Mouse (Mus musculus) WW6 (cell line): ENCODE data around the gene Chpt1.
"Not testable (repeated sequence)": the region's sequence is repeated elsewhere in the genome, so short reads cannot be mapped to it uniquely, and the experiment has no call there.

Experiments used
- DNase-seq: peaks from one replicate; pipeline ENCODE4 v3.0.0-alpha.2; 2013; ENCODE audit warnings: low read depth, low spot score

Gene Chpt1

DNA sequence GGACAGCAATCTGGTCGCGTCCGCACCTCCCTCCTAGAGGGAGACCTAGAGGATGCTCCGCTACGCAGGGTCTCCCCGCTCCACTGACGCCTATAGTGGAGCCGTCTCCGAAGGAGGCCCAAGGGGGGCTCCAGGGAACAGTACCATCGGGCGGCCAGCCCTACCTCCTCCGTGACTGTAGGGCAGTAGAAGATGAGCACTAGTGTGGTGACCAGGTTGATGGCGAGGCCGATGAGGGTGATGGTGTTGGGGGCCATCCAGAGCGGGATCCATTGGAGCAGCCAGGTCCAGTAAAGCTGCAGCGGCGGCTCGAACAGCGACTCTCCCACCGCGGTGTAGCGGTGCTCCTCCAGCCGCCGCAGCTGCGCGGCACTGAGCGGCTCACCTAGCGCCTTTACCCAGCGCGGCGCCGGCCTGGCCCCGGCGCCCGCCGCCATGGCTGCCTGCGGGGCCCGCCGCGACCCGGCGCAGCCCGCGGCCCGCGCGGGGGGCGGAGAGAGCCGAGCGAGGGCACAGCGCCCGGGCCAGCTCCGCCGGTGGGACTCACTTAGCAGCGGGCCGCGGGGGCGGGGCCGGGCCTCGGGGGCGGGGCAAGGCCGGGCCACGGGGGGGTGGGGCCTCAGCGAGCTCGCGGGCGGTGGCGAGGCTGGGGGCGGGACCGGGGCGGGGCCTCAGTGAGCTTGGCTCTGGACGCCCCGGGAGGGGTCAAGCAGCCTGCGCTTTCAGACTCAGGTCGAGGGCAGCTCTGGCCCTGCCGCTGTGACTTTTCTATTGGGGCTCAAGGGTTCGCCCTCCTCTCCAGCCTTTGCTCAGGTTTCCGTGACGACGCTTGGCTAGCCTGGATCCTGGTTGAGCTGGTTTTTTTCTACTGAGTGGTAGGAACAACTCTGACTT lies at the start of gene Chpt1:
Gene Chpt1 (minus strand): TSS at position 653 of the 894 bp plus-strand sequence.
- no peak for DNase-seq

DNA sequence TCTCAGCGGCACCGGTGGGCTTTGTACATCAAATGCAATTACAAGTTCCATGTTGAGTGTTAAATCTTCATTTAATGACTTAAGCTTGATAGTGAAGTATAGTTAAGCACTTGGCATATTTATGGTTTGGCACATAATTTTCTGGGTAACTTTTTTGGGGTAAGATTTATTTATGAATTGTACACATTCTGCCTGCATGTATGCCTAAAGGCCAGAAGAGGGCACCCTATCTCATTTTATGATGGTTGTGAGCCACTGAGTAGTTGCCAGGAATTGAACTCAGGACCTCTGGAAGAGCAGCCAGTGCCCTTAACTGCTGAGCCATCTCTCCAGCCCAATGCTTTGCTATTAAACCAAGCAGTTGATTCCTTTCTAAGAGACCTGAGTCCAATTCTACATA lies 48.9 kb upstream of the Chpt1 start:
- no peak for DNase-seq

DNA sequence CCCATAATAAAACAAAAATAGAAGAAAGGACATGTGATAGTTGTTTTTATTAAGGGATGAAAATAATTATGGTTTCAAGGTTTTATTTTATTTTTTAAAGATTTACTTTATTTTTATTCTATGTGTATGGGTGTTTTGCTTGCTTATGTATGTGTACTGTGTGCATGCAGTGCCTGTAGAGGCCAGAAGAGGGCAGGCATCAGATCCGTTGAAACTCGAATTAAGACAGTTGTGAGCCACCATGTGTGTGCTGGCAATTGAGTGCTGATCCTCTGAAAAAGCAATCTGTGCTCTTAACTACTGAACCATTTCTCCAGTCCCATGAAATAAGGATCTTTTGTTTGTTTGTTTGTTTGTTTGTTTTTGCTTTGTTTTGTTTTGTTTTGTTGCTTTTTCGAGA lies 46.4 kb upstream of the Chpt1 start:
- DNase-seq, result peak; percentile 24

DNA sequence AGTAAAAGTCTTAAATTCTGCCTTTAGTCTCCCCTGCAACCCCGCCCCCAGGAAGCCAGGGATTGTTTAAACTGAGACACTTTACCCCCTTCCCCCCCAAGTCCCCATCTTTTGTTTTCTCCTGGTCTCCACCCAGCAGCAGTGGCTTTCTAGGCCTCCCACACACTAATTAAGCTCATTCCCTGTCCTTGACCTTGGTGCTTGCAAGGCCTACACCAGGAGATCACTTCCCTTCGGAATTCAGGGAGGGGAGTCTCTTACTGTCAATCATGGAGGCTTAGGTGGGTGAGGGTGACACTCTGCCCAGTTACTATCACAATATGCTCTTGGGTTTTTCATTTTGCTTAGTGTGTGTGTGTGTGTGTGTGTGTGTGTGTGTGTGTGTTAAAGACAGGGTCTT lies 43.8 kb upstream of the Chpt1 start:
- peak; percentile 73 for DNase-seq

DNA sequence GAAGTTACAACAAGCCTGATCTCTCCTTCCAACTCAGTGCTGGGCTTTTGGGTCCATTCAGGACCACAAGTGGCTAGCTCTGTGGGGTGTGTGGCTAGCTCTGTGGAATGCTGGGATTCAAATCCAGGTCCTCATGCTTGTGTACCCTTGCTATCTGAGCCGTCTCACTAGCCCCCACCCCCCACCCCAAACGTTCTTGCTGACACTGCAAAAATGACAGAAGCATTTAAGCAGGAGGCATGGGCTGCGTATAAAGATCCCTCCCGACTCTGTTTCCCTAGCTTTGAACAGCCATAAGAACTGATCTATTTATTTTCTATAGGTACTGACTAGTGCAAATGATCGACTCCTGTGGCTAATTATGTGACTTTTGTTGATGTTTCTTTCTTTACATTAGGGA lies 26.8 kb upstream of the Chpt1 start:
- no peak for DNase-seq

DNA sequence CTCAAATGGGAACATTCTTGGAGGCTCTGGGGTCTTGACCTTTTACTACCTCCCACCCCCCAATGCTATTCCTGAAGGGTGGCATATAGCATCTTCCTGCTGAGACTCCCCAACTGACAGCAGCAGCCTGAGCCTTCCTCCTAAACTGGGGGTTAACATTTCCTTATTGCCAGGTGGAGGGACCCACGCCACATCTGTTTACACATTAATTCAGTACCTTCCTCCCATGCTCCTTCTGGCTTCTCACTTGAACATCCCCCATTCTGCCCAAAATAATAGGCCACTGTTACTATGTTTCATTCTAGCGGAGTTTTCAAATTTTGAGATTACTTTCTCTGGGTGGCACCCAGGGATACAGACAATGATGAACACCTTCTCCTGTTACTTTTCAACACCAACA lies 20.1 kb upstream of the Chpt1 start:
- DNase-seq, result no peak

DNA sequence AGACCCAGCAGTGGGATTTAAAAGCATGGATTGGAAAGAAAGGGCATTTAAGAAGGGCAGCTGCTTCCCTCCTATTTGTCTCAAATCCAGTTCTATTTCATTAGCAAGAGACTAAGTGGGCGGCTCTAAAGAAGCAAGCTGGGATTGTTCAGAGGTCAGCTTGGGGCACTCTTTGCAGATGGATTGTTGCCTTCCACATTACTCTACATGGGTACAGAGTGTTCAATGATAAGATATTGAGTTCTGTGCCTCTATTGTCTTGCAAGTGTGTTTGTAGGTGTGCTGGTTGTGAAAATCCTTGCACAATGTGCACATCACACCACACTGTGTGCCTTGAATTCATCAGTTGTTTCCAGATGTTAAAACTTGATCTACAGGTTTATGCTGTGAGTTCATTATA lies 19.3 kb upstream of the Chpt1 start:
- DNase-seq, result no peak

DNA sequence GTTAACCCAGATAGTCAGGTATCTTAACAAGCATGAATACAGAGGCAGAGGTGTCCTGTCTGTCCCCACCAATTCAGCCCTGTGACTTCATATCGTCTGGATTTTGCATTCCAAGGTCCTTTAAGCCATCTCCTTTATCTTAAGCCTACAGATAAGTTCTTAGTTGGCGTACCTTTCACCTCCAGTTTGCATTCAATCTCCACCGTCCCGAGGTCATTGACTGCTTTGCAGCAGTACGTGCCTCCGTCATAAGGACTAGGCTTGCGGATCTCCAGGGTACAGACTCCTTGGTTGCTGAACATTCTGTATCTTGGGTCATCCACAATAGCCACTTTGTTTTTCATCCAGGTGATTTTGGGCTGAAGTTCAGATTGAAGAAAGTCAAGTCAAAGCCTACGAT lies 18.9 kb upstream of the Chpt1 start:
- no peak for DNase-seq

DNA sequence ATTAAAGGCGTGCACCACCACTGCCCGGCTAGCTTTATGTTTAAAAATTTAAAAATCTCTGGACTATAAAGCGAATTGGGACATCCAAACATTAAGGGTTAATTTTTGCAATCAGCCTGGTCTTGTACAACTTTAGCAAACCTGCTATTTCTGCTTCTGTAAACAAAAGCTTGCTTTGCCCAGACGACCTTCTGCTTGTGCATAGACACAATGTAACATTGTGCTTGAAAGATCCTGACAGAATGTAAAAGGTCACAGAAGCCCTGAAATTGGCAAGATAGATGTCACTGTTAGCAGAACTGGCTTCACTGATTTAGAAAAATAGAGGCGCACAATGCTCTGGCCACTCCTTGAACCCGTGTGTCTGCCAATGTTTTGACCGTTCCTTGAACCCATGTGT lies 11.2 kb upstream of the Chpt1 start:
- not testable (repeated sequence) for DNase-seq

DNA sequence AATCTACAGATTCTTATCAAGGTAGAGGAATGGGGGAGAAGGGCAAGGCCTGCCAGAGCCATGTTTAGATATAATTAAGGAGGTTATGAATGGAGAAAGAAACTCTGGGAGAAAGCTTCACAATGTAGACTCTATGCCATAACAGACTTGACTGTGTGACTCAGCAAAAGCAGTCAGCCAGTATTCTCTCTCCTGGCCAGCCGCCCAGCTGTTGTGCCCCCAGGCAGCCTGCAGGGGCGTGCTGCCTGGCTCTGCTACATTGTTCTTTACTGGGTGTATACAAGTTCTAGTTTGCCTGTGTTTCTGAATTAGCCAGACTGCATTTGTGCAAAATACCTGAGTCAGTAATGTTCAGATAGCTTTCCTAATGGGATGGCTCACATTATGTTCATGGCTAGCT lies 10.6 kb upstream of the Chpt1 start:
- no peak for DNase-seq

DNA sequence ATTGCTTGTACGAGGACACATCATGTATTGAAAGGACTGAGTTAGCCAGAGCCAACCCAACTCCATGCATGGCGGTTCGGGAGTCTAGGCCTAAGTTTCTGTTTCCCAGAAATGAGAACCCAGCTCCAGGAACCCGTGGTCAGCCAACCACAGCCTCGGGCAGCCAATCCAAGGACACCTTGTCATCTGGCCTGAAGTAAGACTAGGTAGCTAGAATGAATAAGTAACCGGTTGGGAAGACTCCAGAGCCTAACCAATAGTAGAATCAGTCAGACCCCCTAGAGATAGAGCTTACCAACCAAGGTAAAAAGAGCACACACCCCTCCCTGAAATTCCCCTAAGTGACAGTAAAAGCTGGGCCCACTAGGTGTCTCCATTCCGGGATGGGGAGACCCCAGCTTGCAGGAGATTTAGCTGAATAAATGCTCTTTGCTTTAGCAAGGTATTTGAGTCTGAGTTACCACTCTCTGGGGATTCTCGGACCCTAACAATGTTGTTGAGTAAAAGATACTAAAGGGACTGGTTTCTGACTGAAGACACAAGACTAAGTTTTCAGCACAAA lies 9.8 kb upstream of the Chpt1 start:
- DNase-seq, result no peak

DNA sequence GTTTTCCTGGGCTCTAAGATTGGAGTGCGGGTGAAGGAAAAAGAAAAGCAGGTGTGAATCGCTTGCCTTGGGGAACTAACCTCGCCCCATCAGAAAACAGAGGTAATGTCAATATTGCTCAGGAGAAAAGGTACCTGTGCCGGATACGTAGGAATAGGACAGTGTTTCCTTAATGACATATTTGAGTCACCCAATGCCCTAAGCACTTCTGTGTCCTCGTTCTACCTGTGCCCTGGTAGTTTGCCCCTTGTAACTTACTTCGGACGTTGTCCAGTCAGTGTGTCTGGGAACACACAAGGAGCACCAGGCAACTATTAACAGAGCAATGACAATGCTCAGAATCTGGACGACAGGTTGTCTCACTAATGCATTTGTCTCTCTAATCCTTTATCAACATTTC lies 7.5 kb upstream of the Chpt1 start:
- no peak for DNase-seq

DNA sequence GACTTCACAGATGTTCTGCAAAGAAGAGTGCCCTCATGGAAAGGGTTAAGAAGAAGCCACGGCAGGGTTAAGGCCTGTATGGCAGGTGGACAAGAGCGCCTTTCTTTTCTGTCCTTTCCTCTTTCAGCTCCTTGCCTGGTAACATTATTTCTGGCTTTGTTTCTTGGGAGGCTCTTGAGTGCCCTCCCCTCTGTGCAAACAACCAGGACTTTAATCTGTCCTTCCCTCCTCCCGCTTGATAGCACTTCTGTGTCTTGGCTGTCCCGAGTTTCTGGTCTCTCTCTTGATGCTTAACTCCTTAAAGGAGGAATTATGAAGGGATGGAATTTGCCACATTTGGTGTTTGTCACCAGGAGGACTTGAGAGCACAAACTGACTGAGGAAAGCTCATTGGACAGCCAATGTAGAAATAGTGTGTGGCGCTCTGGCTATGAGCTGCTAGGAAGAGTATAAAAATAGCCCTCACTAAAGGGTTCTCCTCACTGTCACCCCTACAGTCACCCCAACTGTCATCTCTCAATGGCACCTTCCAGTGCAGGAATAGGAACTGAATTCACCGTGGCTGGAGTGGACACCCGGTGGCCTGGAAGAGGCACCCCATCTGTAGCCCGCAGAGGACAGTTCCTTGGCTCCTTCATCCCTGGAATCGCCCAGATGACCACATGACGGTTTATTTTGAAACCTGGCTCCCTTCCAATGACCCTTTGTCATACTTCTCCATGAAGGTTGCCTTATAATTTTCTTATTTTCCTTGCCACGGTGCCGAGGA lies 6.8 kb upstream of the Chpt1 start:
- no peak for DNase-seq

DNA sequence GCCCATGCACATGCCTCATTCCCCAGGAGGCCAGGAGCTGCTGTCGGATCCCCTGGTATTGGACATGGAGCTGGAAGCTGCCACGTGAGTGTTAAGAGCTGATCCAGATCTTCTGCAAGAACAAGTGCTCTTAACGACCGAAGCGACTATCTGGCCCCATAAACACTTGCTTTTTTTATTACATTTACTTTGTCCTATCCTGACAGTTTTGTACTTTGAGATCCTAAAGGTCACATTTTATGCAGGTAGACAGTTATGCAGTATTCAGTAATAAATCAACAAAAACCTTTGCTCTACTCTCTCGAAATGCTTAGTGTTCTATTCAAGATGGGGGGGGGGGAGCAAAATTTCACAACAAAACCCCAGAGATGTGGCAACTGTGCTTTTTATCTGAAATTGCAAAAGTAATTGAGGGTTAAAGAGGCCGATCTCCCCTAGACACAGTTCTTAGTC lies 3.8 kb upstream of the Chpt1 start:
- DNase-seq, result no peak

DNA sequence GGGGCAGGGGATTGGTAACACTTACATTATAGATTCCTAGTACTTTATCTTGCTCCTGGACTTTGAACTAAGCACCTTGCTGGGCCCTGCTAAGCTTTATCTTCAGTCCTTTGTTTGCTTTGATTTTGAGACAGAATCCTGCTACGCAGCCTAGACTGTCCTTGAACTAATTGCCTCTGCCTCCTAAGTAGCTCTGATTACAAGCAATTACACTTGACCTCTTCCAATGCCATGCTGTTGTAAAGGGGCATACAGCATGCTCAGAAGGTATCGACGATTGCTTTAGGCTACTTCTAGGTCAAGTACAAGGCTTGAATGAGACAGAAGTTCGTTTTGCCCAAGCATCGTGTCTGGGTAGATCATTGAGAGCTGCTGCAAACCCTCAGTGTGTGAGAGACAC lies 1.4 kb upstream of the Chpt1 start:
- DNase-seq, result no peak

DNA sequence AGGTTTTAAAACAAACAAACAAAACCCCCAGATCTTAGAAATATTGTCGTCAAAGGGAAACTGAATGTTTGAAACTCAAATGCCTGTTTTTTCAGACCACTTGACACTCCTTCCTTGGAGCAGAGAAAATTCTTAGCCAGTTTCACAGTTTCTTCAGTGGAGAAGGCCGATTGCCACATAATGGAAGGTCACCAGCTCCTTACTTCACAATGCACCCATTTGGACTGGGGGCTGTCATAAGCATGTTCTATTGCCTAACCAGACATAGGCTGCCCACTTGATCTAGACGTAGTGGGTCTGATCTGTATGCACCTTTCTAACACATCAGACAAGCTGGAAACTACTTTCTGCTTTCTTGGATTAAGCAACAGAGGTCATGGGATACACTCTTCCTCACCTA lies 608 bp upstream of the Chpt1 start:
- no peak for DNase-seq

DNA sequence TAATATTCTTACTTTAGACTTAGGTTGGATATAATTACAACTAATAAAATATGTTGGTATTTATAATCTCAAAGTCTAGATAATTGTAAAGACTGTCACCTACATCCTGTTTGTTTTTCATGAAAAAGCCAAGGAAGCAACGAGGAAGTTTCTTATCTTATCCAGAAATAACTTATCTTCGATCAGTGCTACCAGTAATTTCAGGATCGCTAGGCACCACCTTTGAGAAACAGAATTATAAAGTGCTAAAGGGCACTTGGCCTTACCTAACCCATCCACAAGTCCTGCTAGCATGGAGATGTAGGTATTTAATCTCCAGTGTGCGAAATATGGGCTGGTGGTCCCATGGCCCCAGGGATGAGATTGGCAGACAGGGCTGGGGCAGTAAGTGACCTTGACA lies 954 bp downstream of the Chpt1 start:
- DNase-seq, result no peak

DNA sequence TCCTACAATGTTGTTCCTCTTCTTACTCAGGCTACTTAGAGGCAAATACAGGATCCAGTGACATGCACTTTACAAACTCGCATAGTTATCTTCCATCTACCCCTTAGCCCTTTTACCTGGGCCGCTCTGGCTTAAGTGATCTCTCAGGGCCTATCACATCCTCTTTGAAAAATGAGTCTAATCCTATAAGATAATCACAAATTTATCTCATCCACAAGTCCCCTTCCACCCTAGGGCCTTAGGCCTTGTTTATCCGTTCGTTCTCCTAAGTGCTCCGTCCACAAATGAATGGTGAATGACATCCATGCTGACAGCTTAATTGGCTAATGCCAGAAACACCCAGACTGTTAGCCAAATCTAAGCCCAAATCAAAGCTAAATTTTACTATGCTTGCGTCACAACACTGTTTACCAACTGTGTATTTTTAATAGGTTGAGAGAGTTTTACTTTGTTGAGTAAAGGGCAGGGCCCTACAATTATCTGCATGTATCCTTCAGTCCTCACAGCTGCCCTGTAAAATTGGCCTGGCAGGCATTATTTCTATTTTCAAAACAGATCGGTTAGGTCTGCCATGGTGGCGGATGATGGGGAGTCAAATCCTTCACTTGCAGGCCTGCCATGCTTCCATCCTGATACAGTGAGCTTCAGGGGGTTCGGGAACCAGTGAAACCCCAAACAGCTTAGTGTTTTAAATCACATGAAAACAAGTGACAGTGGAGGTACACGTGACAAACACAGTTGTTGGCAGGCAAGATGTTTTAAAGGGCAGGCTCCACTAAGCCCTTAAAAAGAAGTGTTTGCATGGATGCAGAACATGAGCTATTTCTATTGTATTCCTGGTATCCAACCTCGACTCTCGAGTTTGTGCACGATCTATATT lies 1.7 kb downstream of the Chpt1 start:
- no peak for DNase-seq

DNA sequence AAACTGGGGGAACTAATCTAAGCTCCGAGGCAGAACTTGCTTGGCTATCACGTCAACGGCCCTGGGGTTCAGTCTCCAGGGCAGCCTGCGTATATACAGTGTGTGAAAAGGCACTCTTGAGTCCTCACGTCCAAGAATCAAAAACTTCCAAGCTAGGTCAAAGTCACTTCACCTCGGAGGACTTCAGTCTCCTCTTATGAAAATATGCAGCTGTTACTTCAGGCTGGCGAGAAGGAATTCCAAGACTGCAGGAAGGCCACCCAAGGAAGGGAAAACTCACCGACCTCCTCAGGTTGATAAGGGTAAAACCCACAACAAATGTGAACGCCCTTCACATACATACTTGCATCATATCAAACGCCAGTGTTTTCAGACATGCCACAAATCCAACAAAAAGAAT lies 2.5 kb downstream of the Chpt1 start:
- no peak for DNase-seq

DNA sequence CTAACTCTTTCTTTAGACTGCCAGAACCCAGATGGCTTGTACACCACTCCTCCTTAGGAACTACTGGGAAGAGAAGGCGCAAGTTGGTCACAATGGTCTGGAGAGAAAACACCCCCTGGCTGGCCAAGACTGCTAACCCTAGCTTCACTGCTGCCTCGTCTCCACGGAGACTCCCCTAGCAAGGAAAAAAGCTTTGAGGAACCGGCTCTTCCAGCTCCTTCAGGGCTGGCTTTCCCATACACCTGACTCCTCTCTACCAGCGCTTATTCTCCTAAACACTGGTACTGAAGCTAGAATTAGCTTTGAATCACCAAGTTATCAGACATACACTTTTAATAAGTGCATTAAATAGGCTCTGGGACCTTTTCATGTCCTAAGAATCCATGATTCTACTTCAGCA lies 3.9 kb downstream of the Chpt1 start:
- no peak for DNase-seq

DNA sequence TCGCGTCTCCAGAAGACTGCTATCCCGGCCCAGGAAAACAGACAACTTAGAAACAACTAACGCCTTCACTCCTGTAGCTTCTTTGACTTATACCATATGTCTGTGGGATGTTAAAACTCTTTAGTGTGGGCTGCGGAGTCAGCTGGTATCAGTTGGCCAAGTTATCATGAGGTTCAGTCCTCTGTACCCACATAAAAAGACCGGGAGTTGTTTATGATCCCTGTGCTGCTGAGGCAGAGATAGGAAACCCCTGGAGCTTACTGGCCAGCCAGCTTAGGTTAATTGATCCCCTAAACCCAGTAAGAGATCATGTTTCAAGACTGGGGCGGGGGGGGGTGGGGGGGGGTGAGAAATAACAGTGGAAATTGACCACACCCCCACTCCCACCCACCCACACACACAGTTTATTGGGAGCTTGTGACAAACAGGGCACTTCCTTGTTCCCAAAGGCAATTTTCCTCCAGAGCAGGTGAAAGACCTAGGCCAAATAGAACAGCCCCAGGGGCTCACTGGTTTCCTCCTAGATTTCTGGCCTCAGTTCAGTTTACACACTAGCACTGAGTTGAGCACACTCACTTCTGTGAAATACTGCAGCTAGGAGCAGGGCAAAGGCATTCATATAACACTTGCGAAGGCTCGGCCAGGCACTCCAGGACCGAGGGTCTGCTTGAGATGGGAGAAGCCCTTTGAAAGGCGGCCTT lies 6.9 kb downstream of the Chpt1 start:
- no peak for DNase-seq
